Comparison of ENCODE assay signal across 9 mouse cellular contexts in the genomic region with DNA sequence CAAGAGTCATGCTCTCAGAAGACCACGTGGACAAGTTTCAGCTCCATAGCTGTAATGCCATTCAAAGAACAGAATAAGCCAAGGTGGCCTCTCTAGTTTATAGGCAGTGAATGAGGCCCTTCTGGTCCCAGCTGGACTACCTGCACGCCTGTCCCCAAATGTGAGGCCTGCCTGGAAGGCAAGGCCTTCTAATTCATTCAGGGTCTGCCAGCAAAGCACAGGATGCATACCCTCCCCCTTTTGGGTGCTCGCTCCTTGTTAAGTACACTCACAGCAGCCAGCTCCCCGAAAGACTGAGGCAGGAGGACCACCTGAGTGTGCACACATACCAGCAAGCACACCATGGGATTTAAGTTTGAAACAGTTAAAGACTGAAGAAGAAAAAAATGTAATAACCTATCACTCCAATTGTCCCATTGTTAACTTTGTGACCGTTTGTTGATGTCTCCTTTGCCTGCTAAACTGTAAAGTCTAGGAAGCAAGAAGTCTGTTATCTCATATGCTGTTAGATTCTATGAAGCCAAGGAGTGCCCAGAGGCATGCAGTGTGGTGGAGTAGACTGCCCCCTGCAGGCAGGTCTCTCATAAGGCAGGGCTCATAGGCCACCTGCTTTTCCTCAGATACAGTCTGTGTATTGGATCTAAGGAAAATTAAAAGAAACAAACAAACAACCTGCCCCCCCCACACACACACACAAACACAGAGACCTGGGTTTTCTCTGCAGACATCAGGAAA. TPM values are rescaled to one million over a fixed set of nuclear protein-coding genes. Genes with fewer than 3 reads are reported as not detected.
A peak's percentile ranks its signal among the peaks of the same experiment; 100 is the strongest.
DNase-seq lines count a peak whose midpoint lies in the region; ATAC-seq and TF ChIP-seq lines count a peak whose summit lies in the region.
"Had no signal": no experiment of that assay in that cellular context is flagged by ENCODE, and none has a peak within 500 bp of the region (broad histone marks: within the 10 kb centered on the region; RNA-seq: fewer than 3 reads in every experiment).

No protein-coding gene starts in this region.

- H3K27me3 ChIP-seq in liver, embryonic 12.5 days (replicated peaks), result no peaks in the 10 kb centered on the region
- no peaks in the 10 kb centered on the region for H3K27me3 ChIP-seq in kidney, postnatal 0 days (ENCODE audit: insufficient read depth, low read length)
- no peaks in the 10 kb centered on the region for H3K27me3 ChIP-seq in liver, embryonic 14.5 days (ENCODE audit: control insufficient read depth, insufficient read depth, low read length)

- no peaks in the 10 kb centered on the region for H3K9me3 ChIP-seq in liver, embryonic 12.5 days (replicated peaks)
- no peaks in the 10 kb centered on the region for H3K9me3 ChIP-seq in kidney, postnatal 0 days (replicated peaks; ENCODE audit: low read length)
- H3K9me3 ChIP-seq in liver, embryonic 14.5 days (ENCODE audit: control insufficient read depth, low read length), result no peaks in the 10 kb centered on the region

- H3K36me3 ChIP-seq in liver, embryonic 12.5 days, result no peaks in the 10 kb centered on the region
- no peaks in the 10 kb centered on the region for H3K36me3 ChIP-seq in kidney, postnatal 0 days (ENCODE audit: insufficient read depth, low read length)
- H3K36me3 ChIP-seq in liver, embryonic 14.5 days (replicated peaks; ENCODE audit: control insufficient read depth, insufficient read depth, low read depth), result no peaks in the 10 kb centered on the region

- TF ChIP-seq EP300 in liver, embryonic 14.5 days (IDR thresholded peaks at IDR 0.05; ENCODE audit: low read depth), result no peak

- WGBS in liver, embryonic 12.5 days (ENCODE audit: insufficient replicate concordance), result 52% methylated on average over 5 of the region's 5 CpGs
- 62% methylated on average over 5 of the region's 5 CpGs for WGBS in kidney, postnatal 0 days
- WGBS in liver, embryonic 14.5 days (ENCODE audit: insufficient replicate concordance), result 54% methylated on average over 5 of the region's 5 CpGs

- no peak overlapping the region for H3K4me3 ChIP-seq in liver, embryonic 12.5 days
- no peak overlapping the region for H3K4me3 ChIP-seq in kidney, postnatal 0 days (replicated peaks; ENCODE audit: low read depth, low read length)
- H3K4me3 ChIP-seq in liver, embryonic 14.5 days (ENCODE audit: insufficient read depth in 1 of 2, low read depth in 2 of 2, low read length in 2 of 2), result no peak overlapping the region
- H3K4me3 ChIP-seq: erythroblast, embryonic 14.5 days had no signal

- peaks cover 16% of the 10 kb centered on the region for H3K4me1 ChIP-seq in liver, embryonic 12.5 days
- peaks cover under 1% of the 10 kb centered on the region; the same call in 1 of the 2 replicates for H3K4me1 ChIP-seq in kidney, postnatal 0 days (replicated peaks; ENCODE audit: insufficient read depth, low read length)
- H3K4me1 ChIP-seq in liver, embryonic 14.5 days (replicated peaks; ENCODE audit: control insufficient read depth in 2 of 2, insufficient read depth in 2 of 2, low read length in 1 of 2), result peaks cover 3 to 8% of the 10 kb centered on the region in 2 experiments; a peak in 2 of 4 replicates

- H3K27ac ChIP-seq in liver, embryonic 12.5 days, result no peak overlapping the region
- H3K27ac ChIP-seq in kidney, postnatal 0 days, result no peak overlapping the region
- H3K27ac ChIP-seq in liver, embryonic 14.5 days, result no peak overlapping the region

- H3K9ac ChIP-seq in liver, embryonic 12.5 days, result no peak overlapping the region
- H3K9ac ChIP-seq in kidney, postnatal 0 days (ENCODE audit: low read depth, low read length), result no peak overlapping the region
- H3K9ac ChIP-seq in liver, embryonic 14.5 days (replicated peaks), result no peak overlapping the region

- TF ChIP-seq CTCF in kidney, postnatal 0 days (IDR thresholded peaks at IDR 0.05; ENCODE audit: low read depth), result peak; percentile 95
- peak; percentile 91 for TF ChIP-seq CTCF in liver, embryonic 14.5 days (IDR thresholded peaks at IDR 0.05; ENCODE audit: low read depth)

- H3K4me2 ChIP-seq in liver, embryonic 12.5 days, result no peak overlapping the region
- no peak overlapping the region for H3K4me2 ChIP-seq in kidney, postnatal 0 days (ENCODE audit: low read length)
- H3K4me2 ChIP-seq in liver, embryonic 14.5 days (ENCODE audit: low read depth), result no peak overlapping the region

- ATAC-seq in liver, embryonic 12.5 days, result no peak
- ATAC-seq in kidney, postnatal 0 days (replicated peaks; ENCODE audit: low FRiP score, low read depth), result 0 out of 2 replicates have a peak, but pooled peaks have one; percentile 19
- ATAC-seq in liver, embryonic 14.5 days (ENCODE audit: insufficient read depth), result no peak

- peak; percentile 79 for DNase-seq in liver
- DNase-seq in c-Kit-positive CD71-positive TER-119-positive erythroid progenitor cells, embryonic 14.5 days (ENCODE audit: low spot score), result peak; percentile 73
- peak; percentile 64 to 78 for DNase-seq in frontal cortex, postnatal 10 days (ENCODE audit: low spot score in 2 of 2)
- peak; percentile 92 for DNase-seq in kidney, postnatal 0 days (ENCODE audit: low spot score)
- peak; percentile 47 to 54 (median 49) for DNase-seq in liver, embryonic 14.5 days (ENCODE audit: low read depth in 3 of 3, low spot score in 3 of 3)
- DNase-seq in right cerebral cortex, adult 18-20 months, result peak; percentile 79
- peak; percentile 55 for DNase-seq in urinary bladder, adult 2 months (ENCODE audit: low spot score)

RNA-seq across cellular contexts. Expression of a gene that starts 3.6 kb away (rescaled TPM):
- polyA plus RNA-seq in liver, embryonic 12.5 days (2016; fragmentation: Nextera tagmentation; extraction: Ambion mirVana), result 4.1 and 4.7 TPM in 2 replicates
- polyA plus RNA-seq in kidney, postnatal 0 days (2015; fragmentation: Nextera tagmentation; extraction: Ambion mirVana), result 8.3 and 10.2 TPM in 2 replicates
- polyA plus RNA-seq in liver, embryonic 14.5 days (2012; rRNA removed), result 4.9 and 5.0 TPM in 2 replicates
- polyA plus RNA-seq in liver, embryonic 14.5 days (2014; fragmentation: Nextera tagmentation; extraction: Ambion mirVana), result 1.8 and 2.2 TPM in 2 replicates
- polyA plus RNA-seq in urinary bladder, adult 2 months (2012; rRNA removed), result 18.4 and 32.6 TPM in 2 replicates
